Mouse (Mus musculus): ENCODE measurements around the gene Trim10.

- TF ChIP-seq CTCF (IDR thresholded peaks at IDR 0.05; ENCODE audit: low read depth, low read length): no peak
- TF ChIP-seq POLR2A (IDR thresholded peaks at IDR 0.05; ENCODE audit: borderline replicate concordance, low read depth, low read length): no peak
Observed at GRCm38 (mm10) chr17:36836427-36836812, 33.0 kb upstream of the Trim10 start.

All from bone marrow macrophage, adult 2 months (primary cell).